Mouse (Mus musculus): ENCODE data around the gene Gm614.

Gene Gm614

DNA sequence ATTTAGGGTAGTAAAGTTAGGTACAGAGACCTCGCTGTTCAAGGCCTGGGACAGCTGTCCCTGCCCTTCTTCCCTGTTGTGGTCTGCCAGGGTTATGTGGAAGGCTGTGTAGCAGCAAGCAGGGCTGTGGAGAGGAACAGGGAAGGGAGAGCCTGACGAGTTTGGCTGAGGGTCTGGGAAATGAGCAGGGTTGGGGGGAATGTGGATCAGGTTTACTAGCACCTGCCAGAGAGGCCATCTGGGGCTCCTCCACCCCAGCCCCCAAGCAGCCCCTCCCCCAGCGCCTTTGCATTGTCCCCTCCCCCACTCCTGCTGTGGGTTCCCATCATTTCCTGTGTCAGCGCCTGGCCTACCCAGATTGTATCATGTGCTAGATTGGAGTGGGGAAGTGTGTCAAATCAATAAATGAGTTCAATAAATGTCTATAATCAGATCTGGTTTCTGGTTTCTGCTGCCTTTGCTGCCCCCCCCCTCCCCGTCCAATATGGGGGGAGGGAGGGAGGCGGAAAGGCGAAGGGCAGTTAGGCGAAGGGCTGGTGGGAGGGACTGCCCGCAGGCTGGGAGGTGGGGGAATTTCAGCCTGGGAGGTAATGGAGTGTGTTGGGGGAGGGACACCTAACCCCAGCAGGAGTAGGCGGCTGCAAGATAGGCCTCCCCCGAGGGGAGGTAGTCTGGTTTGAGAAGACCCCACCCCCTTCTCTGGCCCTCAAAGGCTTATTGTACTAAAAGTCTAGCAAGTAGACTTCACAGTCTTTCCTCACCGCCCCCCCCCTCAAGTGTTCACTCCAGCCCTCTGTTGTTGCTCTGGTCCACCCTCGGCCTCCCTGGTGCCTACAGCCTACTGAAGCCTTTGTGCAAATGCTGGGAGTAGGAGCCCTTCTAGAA, 3.1 kb downstream of the Gm614 start:
- DNase-seq (ENCODE audit: low spot score in 2 of 2) = no peak

DNA sequence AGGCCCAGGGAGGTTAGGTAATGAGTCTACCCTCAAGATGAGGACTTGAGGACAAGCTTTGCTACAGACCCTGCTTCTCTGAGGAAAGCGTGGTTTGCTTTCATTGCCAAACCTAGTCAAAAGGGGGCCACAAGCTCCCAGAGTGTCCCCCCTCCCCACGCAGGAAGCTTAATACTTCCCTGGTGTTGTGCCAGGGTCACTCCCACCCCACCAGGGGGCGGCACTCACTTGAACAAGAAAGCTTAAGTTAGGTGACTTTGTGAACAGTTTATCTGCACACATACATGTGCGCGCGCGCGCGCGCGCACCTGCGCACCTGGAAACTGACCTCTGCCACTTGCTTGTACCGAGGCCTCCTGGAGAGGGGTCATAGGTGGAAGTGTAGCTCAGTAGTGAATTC, 7.2 kb downstream of the Gm614 start:
- peak; percentile 41 to 52 for DNase-seq (ENCODE audit: low spot score in 2 of 2)

DNA sequence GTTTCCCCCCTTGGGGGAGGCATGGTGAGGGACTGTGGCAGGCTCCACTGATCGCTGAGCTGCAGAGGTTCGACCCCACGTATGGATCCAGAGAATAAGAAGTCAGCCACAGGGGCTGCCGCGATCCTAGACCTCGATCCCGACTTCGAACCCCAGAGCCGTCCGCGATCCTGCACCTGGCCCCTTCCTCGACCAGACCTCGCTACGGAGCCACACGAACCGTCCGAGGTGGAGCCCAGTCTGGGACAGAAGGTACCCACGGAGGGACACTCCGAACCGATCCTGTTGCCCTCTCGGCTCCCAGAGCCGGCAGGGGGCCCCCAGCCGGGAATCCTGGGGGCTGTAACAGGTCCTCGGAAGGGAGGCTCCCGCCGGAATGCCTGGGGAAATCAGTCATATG, 9.1 kb downstream of the Gm614 start:
- no peak for DNase-seq (ENCODE audit: low spot score in 2 of 2)

DNA sequence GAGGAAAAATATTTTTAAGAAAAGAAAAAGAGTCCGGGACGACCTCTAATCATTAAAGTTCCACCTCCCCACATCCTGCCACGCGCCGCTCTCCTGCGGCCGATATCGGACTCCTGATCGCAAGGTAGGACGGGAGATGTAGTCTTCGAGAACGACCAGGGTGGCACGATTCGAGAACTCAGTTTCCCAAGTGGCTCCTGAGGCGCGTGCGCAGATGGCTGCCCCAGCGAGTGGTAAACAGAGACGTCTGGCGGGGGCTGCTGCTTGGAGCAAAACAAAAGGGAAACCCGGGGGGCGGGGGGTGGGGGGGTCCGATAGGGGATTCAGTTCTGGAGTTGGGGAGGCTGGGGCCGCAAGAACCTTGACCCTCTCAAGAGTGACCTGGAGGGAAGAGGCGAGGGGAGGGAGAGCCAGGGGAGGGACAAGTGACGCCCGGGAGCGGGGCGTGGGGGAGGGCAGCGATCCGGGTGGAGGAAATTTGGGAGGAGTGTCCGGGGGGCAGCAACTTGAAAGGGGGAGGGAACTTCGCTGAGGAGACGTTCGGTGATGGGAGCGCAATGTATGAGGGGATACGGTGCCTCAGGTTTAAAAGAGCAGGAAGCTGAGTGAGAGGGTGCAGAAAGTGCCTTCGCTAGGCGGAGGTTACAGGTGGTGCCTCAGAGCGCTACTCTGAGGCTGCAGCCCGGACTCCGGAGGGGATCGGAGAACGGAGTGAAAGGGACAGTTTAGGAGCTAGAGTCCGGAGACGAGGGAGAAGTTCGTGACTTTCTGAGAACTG, 9.7 kb downstream of the Gm614 start, which contains the start of gene Foxo4:
Gene Foxo4 (plus strand): TSS at position 577 of the 778 bp plus-strand sequence.
- peak; percentile 90 to 93 for DNase-seq (ENCODE audit: low spot score in 2 of 2)

DNA sequence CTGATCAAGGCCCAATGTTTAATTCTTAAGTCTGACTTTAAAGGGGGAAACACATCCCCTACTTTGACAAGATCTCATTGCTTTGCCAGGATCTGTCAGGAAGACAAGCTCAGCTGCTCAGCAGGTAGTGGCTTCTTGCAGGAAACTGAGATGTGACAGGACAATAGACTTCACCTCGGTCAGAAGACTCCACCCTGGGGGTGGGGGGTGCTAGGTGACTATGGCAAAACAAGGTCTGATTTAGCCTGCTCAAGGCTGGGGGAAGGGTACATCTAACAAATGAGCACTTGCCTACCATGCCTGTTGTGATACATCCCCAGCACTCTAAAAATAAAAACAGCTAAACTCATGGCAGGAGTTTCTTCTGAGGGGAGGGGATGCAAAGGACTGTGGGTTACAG, 18.8 kb downstream of the Gm614 start:
- DNase-seq (ENCODE audit: low spot score in 2 of 2) = no peak

DNA sequence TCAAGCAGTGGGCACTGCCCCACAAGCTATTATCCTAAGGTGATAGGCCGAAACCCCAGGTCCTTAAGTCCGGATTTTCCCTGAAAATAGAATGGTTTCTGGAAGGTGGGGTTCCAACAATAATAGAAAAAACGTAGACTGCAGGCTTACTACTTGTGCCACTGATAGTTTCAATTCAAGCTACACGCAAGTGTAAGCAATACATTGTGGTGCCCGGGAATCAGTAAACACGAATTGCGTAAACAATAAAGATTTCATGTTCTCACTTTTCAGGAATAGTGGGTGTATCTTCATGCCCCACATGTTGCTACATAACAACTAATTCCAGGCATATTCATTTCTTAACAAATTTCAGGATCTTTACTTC, 41.0 kb downstream of the Gm614 start:
- DNase-seq (ENCODE audit: low spot score in 2 of 2) = no peak

DNA sequence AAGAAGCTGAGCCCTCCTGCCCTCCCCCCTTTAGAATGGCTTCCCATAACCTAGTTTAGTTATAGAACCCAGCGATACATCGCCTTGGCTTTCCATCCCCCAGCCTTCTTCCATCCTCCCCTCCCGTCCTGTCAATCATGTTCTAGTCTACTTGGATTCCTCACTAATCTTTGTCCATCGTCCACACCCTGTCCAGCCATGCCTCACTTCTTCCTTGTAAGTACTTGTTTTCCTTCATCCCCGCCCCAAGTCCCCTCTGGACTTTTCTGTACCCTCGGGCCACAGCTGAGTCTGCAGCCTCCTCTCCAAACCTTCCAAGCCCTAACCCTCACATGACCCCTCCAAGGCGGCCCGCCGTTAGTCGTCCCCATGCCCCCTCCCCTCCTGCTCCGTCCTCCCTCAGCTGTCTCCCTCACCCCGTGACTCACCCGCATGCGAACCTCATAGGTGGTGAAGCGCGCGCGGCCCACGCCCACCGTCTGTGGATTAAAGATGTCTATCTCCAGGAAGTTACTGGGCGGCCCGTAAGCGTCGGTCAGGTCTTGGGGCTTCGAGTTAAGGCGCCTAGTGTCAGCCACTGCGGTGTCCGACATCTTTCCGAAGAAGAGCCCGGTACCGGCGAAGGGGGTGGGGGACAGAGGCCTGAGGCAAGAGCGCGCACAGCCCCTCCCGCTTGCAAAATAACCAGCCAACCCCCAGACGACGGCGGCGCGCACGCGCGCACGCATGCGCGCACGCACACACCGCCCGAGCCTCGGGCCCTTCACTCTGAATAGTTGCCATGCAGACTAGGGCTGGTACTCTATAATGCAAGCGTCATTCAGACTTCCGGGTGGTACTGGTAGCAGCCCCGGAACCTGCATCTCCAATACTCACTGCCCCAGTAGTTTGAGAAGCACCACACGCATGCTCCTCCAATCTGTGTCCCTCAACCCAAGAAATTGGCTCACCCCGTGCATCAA, 41.7 kb downstream of the Gm614 start, which contains the start of gene Snx12:
Gene Snx12 (minus strand): TSS at position 730 of the 962 bp plus-strand sequence.
- DNase-seq (ENCODE audit: low spot score in 2 of 2) = peak; percentile 83 to 85

All from spleen, postnatal 36 days (tissue).